Mouse (Mus musculus) left cerebral cortex, postnatal 14 days (tissue): Measurements from ENCODE around the gene Cnp. TPM values are rescaled to one million over a fixed set of nuclear protein-coding genes. Genes with fewer than 3 reads are reported as not detected.
"Not testable (repeated sequence)": the region's sequence is repeated elsewhere in the genome, so short reads cannot be mapped to it uniquely, and the experiment has no call there.

Source experiments
- DNase-seq, 2 experiments: peaks; one replicate each; pipeline ENCODE4 v3.0.0; 2021 to 2022; ENCODE audit warnings: low spot score in 2 of 2, mixed read lengths in 1 of 2
- intact Hi-C: fragments of 180-260 bp; cut with DNase I; formaldehyde crosslinking; loops from one replicate; pipeline ENCODE4 v1.15.1; 2025
- total RNA-seq, 2 experiments: library from RNA; stranded (reverse); gene quantifications; 2 replicates each; pipeline ENCODE4 v1.2.3; 2021

Gene Cnp
- total RNA-seq, 2 experiments from 2014 or later: 158 to 245 TPM

DNA sequence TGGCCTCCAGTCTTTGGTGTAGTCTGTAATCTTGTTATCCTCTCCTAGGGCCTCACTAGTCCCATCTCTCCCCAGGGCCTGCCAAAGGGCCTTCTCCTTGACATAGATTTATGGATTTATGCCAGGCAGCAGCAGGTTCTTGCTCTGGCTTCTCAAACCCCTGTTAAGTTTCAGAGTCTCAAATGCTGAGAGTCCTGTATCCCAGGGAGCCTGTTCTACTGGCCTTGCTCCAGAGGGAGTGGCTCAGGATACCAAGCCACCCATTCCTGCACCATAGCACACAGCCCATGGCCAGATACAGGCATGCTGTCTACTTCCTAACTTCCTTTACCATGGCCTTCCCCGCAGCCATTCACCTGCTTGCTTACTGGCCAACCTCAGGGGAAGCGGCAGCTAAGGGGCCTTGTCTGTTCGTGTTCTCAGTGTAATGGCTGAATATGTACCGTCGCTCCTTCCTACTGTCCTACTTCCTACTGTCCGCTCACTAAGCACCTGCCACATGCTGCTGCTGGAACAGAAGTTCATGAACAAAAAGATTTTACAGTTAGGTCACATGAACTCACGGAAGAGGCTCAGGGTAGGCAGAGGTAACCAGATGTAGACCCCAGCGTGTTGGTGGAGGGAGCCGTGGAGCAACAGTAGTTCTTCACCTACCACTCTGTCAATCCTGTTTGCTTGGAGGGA is 4.6 kb downstream of the Cnp start:
- DNase-seq: no peak
- intact Hi-C loops: loop anchor here (5.0 kb wide), 1 partner anchor 38 kb away; the partner anchor contains the start of gene Nkiras2

DNA sequence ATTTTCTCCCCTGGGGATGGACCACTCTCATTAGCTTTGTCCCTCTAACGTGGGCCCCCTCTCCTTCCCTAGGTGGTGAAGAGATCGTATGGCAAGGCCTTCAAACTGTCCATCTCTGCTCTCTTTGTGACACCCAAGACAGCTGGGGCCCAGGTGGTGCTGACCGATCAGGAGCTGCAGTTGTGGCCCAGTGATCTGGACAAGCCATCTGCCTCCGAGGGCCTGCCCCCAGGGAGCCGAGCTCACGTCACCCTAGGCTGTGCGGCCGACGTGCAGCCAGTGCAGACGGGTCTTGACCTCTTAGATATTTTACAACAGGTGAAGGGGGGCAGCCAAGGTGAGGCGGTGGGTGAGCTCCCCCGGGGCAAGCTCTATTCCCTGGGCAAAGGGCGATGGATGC is 5.6 kb downstream of the Cnp start:
- DNase-seq: no peak
- intact Hi-C loops: no loop called here

DNA sequence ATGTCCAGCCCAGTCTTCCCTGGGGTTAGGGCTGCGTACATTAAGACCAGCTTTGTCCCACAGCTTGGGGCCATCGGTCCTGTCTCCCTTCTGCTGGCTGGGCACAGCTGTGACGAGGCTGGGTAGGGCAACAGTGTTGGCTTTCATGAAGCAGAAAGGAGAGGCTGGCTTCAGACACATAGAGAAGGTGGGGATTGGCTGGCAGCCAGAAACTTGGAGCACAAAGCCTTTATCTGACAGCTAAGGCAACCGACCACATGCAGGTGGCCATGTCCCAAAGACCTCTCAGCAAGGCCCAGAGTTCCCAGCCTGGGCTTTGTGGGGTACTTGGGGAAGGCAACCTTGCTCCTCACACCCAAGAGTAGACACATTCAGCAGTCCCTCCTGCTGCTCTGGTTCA is 7.1 kb downstream of the Cnp start:
- intact Hi-C loops: no loop called here
- peak; percentile 40 to 60 for DNase-seq

DNA sequence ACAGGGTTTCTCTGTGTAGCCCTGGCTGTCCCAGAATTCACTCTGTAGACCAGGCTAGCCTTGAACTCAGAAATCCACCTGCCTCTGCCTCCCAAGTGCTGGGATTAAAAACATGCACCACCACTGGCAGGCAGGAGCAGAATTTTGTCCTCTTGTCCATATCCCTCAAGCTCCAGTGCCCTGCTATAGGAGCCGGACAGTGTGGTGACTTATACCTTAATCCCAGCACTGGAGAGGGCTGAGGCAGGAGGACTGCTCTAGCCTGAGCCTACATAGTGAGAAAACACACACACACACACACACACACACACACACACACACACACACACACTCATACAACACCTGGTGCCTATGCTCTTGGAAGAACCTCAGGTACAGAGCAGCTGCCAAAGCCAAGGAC is 7.7 kb downstream of the Cnp start:
- intact Hi-C loops, DNase-seq: not testable (repeated sequence)

DNA sequence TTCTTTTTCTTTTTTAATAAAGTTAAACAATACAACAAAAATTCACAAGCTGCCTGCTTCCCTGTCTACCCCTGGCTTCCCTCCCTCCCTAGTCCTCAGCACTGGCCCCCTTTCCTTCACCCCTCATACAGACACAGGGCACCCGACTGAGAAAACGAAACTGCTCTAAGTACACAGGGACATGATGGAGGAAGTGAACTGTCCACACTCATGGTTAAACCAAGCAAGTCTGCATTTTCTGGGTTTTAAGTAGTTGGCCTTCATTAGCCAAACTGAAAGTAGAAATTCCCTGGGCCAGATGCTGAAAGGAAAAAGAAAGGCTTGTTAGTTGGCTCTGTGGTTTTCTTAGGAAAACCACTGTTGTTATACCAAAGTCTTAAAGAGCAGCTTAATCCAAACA is 8.1 kb downstream of the Cnp start:
- no peak for DNase-seq
- intact Hi-C loops: no loop called here

DNA sequence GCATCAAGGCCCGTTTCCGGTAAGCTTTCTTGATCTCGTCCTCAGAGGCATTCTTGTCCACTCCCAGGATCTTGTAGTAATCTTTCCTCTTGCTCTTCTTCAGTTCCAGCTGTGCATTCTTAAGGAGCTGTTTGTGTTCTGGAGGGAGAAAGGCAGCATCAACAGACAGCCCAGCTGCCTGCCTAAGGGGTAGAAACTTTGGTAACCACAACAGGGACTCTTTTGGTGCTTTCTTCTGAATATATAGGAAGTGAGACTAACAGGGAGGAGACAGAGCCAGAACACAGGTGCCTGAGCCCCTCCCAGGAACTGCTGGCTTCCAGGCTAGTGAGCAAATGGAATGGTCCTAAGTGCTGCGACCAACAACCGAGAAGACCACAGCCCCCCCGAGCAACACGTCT is 9.9 kb downstream of the Cnp start:
- intact Hi-C loops: no loop called here
- no peak for DNase-seq

DNA sequence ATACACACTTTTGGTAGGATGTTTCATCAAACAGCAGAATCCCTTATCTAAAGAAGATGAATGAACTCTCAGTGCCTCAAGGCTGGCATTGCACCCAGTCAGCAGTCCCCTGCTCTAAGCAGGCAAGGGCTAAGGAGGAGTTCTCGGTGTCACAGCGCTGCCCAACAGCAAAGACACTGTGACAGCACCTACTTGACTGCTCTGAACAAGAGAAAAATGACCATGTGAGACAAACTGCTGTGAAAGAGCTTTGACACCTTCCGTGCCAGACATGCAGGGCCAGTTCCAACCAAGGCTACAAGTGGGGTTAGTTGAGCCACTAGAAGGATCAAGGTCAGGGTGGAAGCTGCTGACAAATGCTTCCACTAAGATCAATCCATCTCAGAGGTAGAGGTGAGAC is 10.4 kb downstream of the Cnp start:
- no peak for DNase-seq
- intact Hi-C loops: no loop called here

DNA sequence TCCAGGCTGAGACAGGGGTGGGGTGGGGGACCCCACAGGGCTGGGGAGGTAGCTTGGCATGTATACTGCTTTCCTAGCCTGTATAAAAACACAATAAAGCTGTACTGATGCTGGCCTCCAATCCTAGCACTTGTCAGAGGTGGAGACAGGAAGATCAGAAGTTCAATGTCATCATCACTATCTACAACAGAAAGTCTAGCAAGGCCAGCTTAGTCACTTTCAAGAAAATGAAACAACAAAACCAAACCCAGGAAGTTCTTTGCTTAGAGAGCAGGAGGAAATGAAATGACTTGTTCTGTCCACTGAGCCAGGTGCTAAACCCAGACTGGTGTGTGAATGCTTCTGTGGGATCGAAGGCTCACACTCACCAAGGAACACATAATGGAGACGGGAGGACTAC is 13.8 kb downstream of the Cnp start:
- intact Hi-C loops: no loop called here
- DNase-seq: no peak

DNA sequence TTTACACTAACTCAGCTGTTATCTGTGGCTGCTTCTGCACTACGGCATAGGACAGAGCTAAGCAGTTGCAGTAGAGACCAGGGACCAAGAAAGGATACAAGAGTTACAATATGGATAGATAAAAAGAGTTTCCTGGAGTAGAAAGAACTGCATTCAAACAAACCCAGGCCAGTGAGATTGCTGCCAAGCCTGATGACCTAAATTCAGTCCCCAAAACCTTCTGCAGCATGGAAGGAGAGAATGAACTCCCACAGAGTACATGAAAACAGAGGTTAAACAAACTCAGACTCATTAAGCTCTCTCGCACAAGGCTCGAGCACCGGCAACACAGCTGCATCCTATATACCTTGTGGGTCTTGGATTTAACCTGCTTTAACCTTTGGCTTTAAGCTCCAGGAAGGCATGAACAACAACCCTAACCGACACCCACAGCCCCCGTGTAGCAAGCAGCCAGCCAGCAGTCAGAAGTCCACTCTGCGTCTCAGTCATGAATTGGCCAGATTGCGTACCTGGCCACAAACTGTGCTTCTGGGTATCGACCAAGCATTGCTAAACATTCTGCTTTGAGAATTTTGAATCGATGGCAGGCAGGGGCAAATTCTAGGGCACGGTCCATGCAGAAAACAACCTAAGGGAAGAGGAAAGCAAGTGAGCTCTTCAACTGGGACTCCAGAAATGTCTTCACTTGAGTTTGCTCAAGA is 17.8 kb downstream of the Cnp start:
- no peak for DNase-seq
- intact Hi-C loops: no loop called here

DNA sequence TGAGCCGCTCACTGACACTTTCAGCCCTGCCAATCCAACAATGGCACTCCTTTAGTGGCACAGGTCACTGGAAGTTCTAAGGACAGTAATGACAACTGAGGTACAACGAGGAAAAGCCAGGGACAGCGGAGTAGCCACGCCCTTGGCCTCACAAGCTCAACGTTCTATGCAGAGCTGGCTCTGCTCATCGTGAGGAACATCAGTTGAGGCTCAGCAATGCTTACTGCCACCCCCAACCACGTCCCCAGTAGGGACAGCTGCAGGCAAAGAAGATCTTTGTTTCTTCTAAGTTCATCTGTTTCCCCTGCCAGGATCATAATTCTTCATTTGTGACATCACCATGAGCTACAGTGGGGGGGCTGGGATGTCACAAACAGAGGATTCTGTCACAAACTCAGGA is 19.9 kb downstream of the Cnp start:
- intact Hi-C loops: no loop called here
- peak in 1 of 2 experiments; percentile 33 for DNase-seq

DNA sequence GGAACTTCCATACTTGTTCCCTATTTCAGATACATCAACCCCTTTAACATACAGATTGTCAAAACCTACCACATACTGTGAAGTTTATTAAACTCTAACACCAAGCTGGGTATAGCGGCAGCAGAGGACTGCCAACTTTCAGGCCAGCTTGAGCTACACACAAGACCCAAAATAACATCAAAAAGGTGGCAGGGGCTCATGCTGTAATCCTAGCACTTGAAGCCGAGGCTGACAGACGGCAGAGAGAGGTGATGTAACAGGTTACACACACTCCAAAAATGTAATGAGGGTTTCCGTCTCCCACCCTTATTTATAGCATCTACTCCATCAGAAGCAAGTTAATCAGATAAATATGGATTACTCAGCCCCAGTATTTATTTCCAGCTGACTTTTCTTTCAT is 20.8 kb downstream of the Cnp start:
- intact Hi-C loops: no loop called here
- DNase-seq: no peak

DNA sequence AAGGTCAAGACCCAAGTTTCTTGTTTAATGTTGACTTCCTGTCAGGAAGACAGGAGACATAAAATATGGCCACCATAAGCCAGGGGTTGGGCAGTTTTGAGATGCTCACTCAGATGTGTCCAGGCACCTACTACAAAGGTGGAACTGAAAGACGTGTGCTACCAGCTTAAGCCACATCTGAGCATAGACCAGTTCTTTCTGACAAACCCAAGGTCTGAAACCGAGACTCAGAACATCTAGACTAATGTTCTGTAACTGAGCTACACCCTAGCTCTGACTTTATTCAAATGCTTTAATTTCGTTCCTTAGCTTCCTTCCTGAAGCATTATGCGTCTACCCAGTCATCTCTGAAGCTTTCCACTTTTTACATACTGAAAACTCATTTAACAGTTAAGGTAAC is 23.4 kb downstream of the Cnp start:
- no peak for DNase-seq
- intact Hi-C loops: no loop called here

DNA sequence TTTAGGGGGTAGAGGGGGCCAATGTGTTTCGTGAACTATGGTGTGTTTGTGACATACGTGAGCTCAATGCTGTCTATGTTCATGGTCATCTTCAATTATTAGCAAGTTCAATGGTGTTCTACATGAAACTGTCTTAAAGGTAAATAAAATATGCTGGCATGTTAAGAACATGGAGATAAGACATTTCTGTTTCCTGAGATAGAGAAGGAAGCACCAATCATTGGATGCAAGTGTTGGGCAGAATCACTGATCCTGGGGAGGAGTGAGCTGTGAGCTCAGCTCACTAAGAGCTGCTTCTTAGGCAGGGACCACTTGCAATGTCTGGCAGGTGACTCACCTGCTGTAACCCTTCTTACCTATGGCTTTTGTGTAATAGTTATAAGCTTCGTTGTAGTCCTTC is 26.7 kb downstream of the Cnp start:
- DNase-seq: no peak
- intact Hi-C loops: no loop called here

DNA sequence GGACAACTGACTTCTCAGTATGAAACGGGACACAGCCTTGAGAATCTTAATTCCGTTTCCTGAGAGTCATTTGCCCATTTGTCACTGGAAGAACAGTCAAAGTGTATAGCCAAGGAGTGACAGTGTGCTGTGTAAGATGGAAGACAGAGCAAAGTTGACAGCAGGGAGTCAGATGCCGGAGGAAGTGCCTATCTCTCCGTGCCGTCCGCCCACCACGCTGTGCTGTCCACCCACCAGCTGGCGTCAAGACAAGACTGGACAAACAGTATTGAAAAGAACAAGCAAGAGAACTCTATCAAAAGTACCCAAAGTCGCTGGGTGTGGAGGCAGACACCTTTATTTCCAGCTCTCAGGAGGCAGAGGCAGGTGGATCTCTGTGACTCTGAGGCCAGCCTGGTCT is 28.5 kb downstream of the Cnp start:
- no peak for DNase-seq
- intact Hi-C loops: no loop called here

DNA sequence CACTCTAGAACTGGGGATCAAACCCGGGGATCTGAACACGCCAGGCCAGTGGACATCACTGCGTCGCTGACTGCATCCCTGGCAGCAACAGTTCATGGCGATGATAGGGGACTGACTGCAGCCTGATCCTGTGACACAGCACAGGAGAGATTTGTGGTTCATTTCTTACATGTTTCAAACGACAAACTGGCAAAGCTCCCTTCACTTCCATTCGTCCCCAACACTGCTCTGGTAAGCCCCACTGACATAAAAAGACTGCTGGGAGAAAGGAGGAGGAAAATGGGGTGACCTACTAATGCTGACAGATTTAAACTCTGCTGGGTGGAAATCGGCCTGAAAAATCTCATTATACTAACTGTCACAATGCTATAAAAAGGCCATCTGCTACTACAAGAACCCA is 29.1 kb downstream of the Cnp start:
- DNase-seq: no peak
- intact Hi-C loops: no loop called here

DNA sequence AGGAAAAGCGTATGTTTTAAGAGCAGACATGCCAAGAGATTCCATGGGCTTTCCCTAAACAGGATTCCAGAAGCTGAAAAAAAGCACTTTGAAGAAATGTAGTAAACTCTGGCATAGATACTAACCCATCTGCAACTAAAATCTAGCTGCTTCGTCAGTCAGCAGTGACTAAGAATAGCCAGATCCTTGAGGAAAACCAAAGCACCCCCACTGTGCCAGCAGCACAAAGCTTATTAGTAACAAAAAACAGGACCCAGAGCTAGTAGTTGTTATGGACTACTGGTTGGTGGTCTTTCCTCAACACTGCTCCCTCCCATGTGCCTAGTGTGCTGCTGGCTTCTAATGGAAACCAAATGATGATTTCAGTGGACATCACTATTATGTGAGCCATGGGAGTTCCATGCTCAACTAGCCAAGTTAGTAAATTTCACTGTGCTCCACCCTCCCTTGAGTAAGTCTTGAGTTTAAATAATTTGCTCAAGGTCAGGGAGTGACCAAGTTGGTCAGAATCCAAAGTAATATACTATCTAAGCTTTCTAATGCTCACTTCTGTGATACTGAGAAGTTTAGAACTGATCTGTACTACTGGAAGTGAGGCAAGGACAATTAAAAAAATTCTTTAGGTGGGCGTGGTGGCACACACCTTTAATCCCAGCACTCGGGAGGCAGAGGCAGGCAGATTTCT is 29.8 kb downstream of the Cnp start:
- DNase-seq: peak in 1 of 2 experiments; percentile 32
- intact Hi-C loops: no loop called here

DNA sequence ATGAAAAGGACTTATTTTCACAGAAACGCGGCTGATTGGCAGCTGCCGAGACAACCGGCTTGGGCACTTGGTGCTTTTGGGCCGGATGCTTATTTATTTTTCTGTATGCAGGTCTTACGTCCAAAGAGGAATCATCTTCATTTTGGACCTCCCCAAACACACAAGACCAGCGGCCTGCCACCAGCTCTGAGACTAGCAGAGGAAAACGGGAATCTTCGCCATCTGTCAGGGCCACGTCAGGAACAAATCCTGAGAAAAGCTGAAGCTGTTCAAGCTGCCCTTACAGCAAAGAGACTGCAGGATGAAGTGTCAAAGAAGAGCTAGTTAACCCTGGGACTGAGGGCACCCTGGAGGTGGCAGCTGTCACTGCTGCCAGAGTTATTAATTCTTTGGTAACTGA is 30.7 kb downstream of the Cnp start:
- intact Hi-C loops: no loop called here

DNA sequence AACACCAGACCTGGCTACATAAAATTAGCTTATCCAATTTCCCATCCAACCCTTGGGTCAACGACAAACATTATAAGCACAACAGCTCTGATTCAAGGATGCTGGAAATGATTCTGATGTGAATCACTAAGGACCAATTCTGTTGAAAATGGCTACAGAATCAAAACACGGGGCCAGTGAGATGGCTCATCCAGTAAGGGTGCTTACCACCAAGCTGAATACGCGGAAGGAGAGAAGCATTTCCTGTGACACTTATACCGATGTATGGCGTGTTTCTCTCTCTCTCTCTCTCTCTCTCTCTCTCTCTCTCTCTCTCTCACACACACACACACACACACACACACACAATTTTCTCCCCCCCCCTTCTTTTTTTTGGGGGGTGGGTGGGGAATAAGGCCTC is 32.4 kb downstream of the Cnp start:
- no peak for DNase-seq
- intact Hi-C loops: no loop called here

More for the DNA sequence above, 30.7 kb downstream of the Cnp start:
- DNase-seq: no peak

DNA sequence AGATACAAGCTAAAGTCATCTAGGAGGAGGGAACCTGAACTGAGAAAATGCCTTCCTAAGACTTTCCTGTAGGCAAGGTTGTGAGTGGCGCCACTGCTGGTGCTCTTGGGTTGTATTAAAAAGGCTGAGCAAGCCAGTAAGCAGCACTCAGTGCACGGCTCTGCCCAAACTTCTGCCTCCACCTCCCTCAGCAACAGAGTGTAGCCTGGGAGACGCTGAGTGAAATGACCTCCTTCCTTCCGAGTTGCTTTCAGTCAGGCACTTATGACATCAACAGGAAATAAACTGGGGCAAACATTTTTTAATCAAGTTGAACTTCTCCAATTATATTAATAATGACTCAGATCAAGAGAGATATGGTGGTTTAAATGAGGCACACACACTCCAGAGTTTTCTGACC is 34.1 kb downstream of the Cnp start:
- intact Hi-C loops: no loop called here
- DNase-seq: no peak

DNA sequence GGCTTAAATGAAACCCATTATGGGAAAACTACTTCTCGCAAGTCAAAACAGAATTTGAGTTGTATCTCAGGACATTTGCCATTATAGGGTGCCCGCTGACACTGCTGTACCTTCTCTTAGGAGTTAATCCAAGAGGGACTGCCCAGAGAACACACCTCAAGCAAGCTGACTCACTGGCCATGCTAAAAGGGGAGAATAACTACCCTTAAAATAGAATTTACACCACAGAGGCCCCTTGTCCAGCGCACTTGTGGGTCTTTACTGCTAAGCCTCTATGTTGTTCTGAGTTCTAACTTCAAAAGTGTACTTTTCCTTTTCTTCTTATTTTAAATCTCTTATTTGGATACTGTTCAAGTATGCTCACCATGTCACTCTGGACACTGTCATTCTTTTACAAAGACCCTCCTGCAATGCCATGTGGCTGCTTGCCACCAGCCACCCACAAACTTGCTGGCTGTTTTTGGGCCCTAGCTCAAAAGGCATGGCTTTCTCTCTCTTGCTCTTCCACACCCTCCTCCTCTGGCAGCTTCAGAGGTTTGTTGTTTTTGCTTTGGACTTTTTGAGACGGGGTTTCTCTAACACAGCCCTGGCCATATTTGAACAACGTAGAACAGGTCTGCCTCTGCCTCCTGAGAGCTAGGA is 34.8 kb downstream of the Cnp start:
- DNase-seq: no peak
- intact Hi-C loops: no loop called here
